Mouse (Mus musculus) neural tube, embryonic 13.5 days (tissue): ENCODE data around the gene Phka2. TPM values are rescaled to one million over a fixed set of nuclear protein-coding genes. Genes with fewer than 3 reads are reported as not detected.

ENCODE experiments used
- ATAC-seq: fragments of 200-750 bp; cut with Nextera tagmentation; 2 replicates; pipeline ENCODE4 v1.8.0; 2017; ENCODE audit warnings: low read depth, mild to moderate bottlenecking, moderate TSS enrichment, moderate library complexity
- H3K27ac ChIP-seq: fragments of 300-500 bp; sonication (generic); replicated peaks from 2 replicates; pipeline ENCODE4 v1.5.1; 2015; ENCODE audit warnings: moderate library complexity, mild to moderate bottlenecking, inconsistent platforms
- H3K27me3 ChIP-seq: fragments of 300-500 bp; sonication (generic); 2 replicates; pipeline ENCODE4 v1.6.1; 2015; ENCODE audit warnings: mild to moderate bottlenecking, inconsistent platforms
- H3K36me3 ChIP-seq: fragments of 300-500 bp; sonication (generic); 2 replicates; pipeline ENCODE4 v1.6.1; 2015; ENCODE audit warnings: mild to moderate bottlenecking, inconsistent platforms
- H3K4me1 ChIP-seq: fragments of 300-500 bp; sonication (generic); replicated peaks from 2 replicates; pipeline ENCODE4 v1.6.1; 2015; ENCODE audit warnings: inconsistent platforms
- H3K4me2 ChIP-seq: fragments of 300-500 bp; sonication (generic); 2 replicates; pipeline ENCODE4 v1.6.1; 2015; ENCODE audit warnings: inconsistent platforms, mild to moderate bottlenecking, moderate library complexity
- H3K4me3 ChIP-seq: fragments of 300-500 bp; sonication (generic); 2 replicates; pipeline ENCODE4 v1.5.1; 2015; ENCODE audit warnings: mild to moderate bottlenecking, inconsistent platforms
- H3K9ac ChIP-seq: fragments of 300-500 bp; sonication (generic); 2 replicates; pipeline ENCODE4 v1.6.1; 2015; ENCODE audit warnings: moderate library complexity, mild to moderate bottlenecking, inconsistent platforms
- H3K9me3 ChIP-seq: fragments of 300-500 bp; sonication (generic); 2 replicates; pipeline ENCODE4 v1.6.1; 2016; ENCODE audit warnings: inconsistent platforms
- WGBS: fragments of 180-500 bp; shearing (Covaris S2); methylation state at CpG from one replicate; pipeline ENCODE4 v1.1.7; 2015; 5-methylcytosine and 5-hydroxymethylcytosine counted together
- polyA plus RNA-seq: library from polyadenylated mRNA; unstranded; fragments of >200 nt; fragmentation: Nextera tagmentation; extraction: Ambion mirVana; gene quantifications from 2 replicates; pipeline ENCODE4 v1.2.1, GENCODE M21; 2015

Phka2 gene
- 12.6 and 13.4 TPM in 2 replicates for polyA plus RNA-seq

- Histone ChIP-seq H3K4me3 (peak within 1 kb of the TSS; percentile 56), H3K27me3 (peaks cover 48% of the 10 kb centered on the region), H3K4me1 (peaks cover 12% of the 10 kb centered on the region), H3K9ac (peak within 1 kb of the TSS; percentile 71), H3K9me3 (no peaks in the 10 kb centered on the region), H3K27ac (peak within 1 kb of the TSS; percentile 74), H3K4me2 (peak within 1 kb of the TSS; percentile 66), H3K36me3 (no peaks in the 10 kb centered on the region)
- peak; percentile 99 for ATAC-seq
- WGBS: 19% methylated on average over 61 of the region's 61 CpGs
Observed at GRCm38 (mm10) chrX:160502048-160503041, at the start of gene Phka2. Gene Phka2 (plus strand): TSS chrX:160502166.

- no peak overlapping the region for H3K4me3 ChIP-seq
- H3K36me3 ChIP-seq: no peaks in the 10 kb centered on the region
- no peaks in the 10 kb centered on the region for H3K9me3 ChIP-seq
- H3K4me2 ChIP-seq: no peak overlapping the region
- no peak for ATAC-seq
- no peak overlapping the region for H3K27ac ChIP-seq
- peaks cover 8% of the 10 kb centered on the region; the same call in 1 of the 2 replicates for H3K27me3 ChIP-seq
- WGBS: 78% methylated on average over 5 of the region's 5 CpGs
- no peaks in the 10 kb centered on the region for H3K4me1 ChIP-seq
- no peak overlapping the region for H3K9ac ChIP-seq
Observed at GRCm38 (mm10) chrX:160455686-160456085, 46.3 kb upstream of the Phka2 start.

- 66% methylated on average over 3 of the region's 3 CpGs for WGBS
- no peaks in the 10 kb centered on the region for H3K4me1 ChIP-seq
Observed at GRCm38 (mm10) chrX:160471257-160471786, 30.6 kb upstream of the Phka2 start.

GRCm38 (mm10) chrX:160489784-160490183 lies 12.2 kb upstream of the Phka2 start:
- WGBS: 73% methylated on average over 2 of the region's 2 CpGs
- no peaks in the 10 kb centered on the region for H3K36me3 ChIP-seq
- H3K4me3 ChIP-seq: no peak overlapping the region
- H3K27me3 ChIP-seq: peaks cover 57% of the 10 kb centered on the region
- no peaks in the 10 kb centered on the region for H3K9me3 ChIP-seq
- no peak for ATAC-seq
- H3K4me2 ChIP-seq: no peak overlapping the region
- no peak overlapping the region for H3K9ac ChIP-seq
- H3K27ac ChIP-seq: no peak overlapping the region
- no peaks in the 10 kb centered on the region for H3K4me1 ChIP-seq

More at GRCm38 (mm10) chrX:160471257-160471786, 30.6 kb upstream of the Phka2 start:
- Histone ChIP-seq H3K4me3 (no peak overlapping the region), H3K9me3 (no peaks in the 10 kb centered on the region), H3K4me2 (no peak overlapping the region), H3K9ac (no peak overlapping the region), H3K36me3 (no peaks in the 10 kb centered on the region), H3K27me3 (peaks cover 26% of the 10 kb centered on the region), H3K27ac (no peak overlapping the region)
- no peak for ATAC-seq

- peaks cover 45% of the 10 kb centered on the region for H3K27me3 ChIP-seq
- no peaks in the 10 kb centered on the region for H3K9me3 ChIP-seq
- H3K4me2 ChIP-seq: no peak overlapping the region
- no peak for ATAC-seq
- H3K9ac ChIP-seq: no peak overlapping the region
- no peaks in the 10 kb centered on the region for H3K36me3 ChIP-seq
- H3K4me1 ChIP-seq: no peaks in the 10 kb centered on the region
- 41% methylated on average over 2 of the region's 3 CpGs for WGBS
- no peak overlapping the region for H3K27ac ChIP-seq
- H3K4me3 ChIP-seq: no peak overlapping the region
Observed at GRCm38 (mm10) chrX:160494333-160494732, 7.6 kb upstream of the Phka2 start.

- Histone ChIP-seq H3K9ac (no peak overlapping the region), H3K4me1 (no peaks in the 10 kb centered on the region), H3K27me3 (peaks cover 43% of the 10 kb centered on the region), H3K4me3 (no peak overlapping the region), H3K9me3 (no peaks in the 10 kb centered on the region), H3K36me3 (no peaks in the 10 kb centered on the region), H3K4me2 (no peak overlapping the region), H3K27ac (no peak overlapping the region)
- WGBS: 70% methylated on average over 6 of the region's 6 CpGs
- ATAC-seq: no peak
Observed at GRCm38 (mm10) chrX:160494921-160495320, 7.0 kb upstream of the Phka2 start.

GRCm38 (mm10) chrX:160496473-160496872 lies 5.5 kb upstream of the Phka2 start:
- H3K36me3 ChIP-seq: no peaks in the 10 kb centered on the region
- H3K9ac ChIP-seq: no peak overlapping the region
- H3K4me1 ChIP-seq: no peaks in the 10 kb centered on the region
- ATAC-seq: no peak
- H3K27ac ChIP-seq: no peak overlapping the region
- H3K9me3 ChIP-seq: no peaks in the 10 kb centered on the region
- H3K27me3 ChIP-seq: peaks cover 37% of the 10 kb centered on the region
- H3K4me3 ChIP-seq: no peak overlapping the region
- 78% methylated on average over 5 of the region's 5 CpGs for WGBS
- no peak overlapping the region for H3K4me2 ChIP-seq

- Histone ChIP-seq H3K4me3 (no peak overlapping the region), H3K36me3 (no peaks in the 10 kb centered on the region), H3K27ac (no peak overlapping the region), H3K27me3 (peaks cover 48% of the 10 kb centered on the region), H3K9me3 (no peaks in the 10 kb centered on the region), H3K4me1 (peaks cover 12% of the 10 kb centered on the region), H3K9ac (no peak overlapping the region), H3K4me2 (no peak overlapping the region)
- 91% methylated on average over 3 of the region's 3 CpGs for WGBS
- ATAC-seq: no peak
Observed at GRCm38 (mm10) chrX:160501095-160501494, 871 bp upstream of the Phka2 start.

GRCm38 (mm10) chrX:160501687-160502047 lies 299 bp upstream of the Phka2 start:
- Histone ChIP-seq H3K36me3 (no peaks in the 10 kb centered on the region), H3K9me3 (no peaks in the 10 kb centered on the region), H3K27ac (peak overlapping the region; percentile 74; the same call in 1 of the 2 replicates), H3K4me2 (peak overlapping the region; percentile 54), H3K9ac (peak overlapping the region; percentile 71), H3K4me3 (peak overlapping the region; percentile 56), H3K27me3 (peaks cover 48% of the 10 kb centered on the region), H3K4me1 (peaks cover 12% of the 10 kb centered on the region)
- 27% methylated on average over 12 of the region's 12 CpGs for WGBS
- ATAC-seq: peak; percentile 88

GRCm38 (mm10) chrX:160509046-160509445 lies 7.1 kb downstream of the Phka2 start:
- 0 out of 2 replicates have a peak, but pooled peaks cover 3% of the 10 kb centered on the region for H3K4me1 ChIP-seq
- no peaks in the 10 kb centered on the region for H3K36me3 ChIP-seq
- no peak overlapping the region for H3K27ac ChIP-seq
- ATAC-seq: no peak
- H3K27me3 ChIP-seq: peaks cover 30% of the 10 kb centered on the region
- WGBS: 62% methylated on average over 1 of the region's 1 CpGs
- no peaks in the 10 kb centered on the region for H3K9me3 ChIP-seq
- H3K4me2 ChIP-seq: no peak overlapping the region
- H3K4me3 ChIP-seq: no peak overlapping the region
- H3K9ac ChIP-seq: no peak overlapping the region

- Histone ChIP-seq H3K4me2 (no peak overlapping the region), H3K36me3 (no peaks in the 10 kb centered on the region), H3K4me1 (no peaks in the 10 kb centered on the region), H3K9me3 (no peaks in the 10 kb centered on the region), H3K27me3 (peaks cover 19% of the 10 kb centered on the region), H3K4me3 (no peak overlapping the region), H3K27ac (no peak overlapping the region), H3K9ac (no peak overlapping the region)
- WGBS: 81% methylated on average over 2 of the region's 2 CpGs
- ATAC-seq: no peak
Observed at GRCm38 (mm10) chrX:160510197-160510596, 8.2 kb downstream of the Phka2 start.

- no peak for ATAC-seq
- Histone ChIP-seq H3K9ac (no peak overlapping the region), H3K9me3 (no peaks in the 10 kb centered on the region)
Observed at GRCm38 (mm10) chrX:160516027-160516426, 14.1 kb downstream of the Phka2 start.

More at GRCm38 (mm10) chrX:160516027-160516426, 14.1 kb downstream of the Phka2 start:
- Histone ChIP-seq H3K4me2 (no peak overlapping the region), H3K4me1 (no peaks in the 10 kb centered on the region), H3K27me3 (peaks cover 30% of the 10 kb centered on the region), H3K4me3 (no peak overlapping the region), H3K27ac (no peak overlapping the region), H3K36me3 (no peaks in the 10 kb centered on the region)
